Mouse (Mus musculus): ENCODE data around the gene Hist1h2ac. TPM values are rescaled to one million over a fixed set of nuclear protein-coding genes. Genes with fewer than 3 reads are reported as not detected.
"Not testable (repeated sequence)": the region's sequence is repeated elsewhere in the genome, so short reads cannot be mapped to it uniquely, and the experiment has no call there.

Gene Hist1h2ac
- polyA plus RNA-seq, 1 experiment from 2014 or later, result 1.7 TPM

- WGBS, result under 1% methylated on average over 14 of the region's 37 CpGs
- not testable (repeated sequence) for H3K9me3 ChIP-seq (replicated peaks; ENCODE audit: control insufficient read depth, low read length); H3K27me3 ChIP-seq (ENCODE audit: control insufficient read depth, insufficient read depth, low read length); H3K4me1 ChIP-seq (ENCODE audit: control insufficient read depth, insufficient read depth, low read length); H3K36me3 ChIP-seq (ENCODE audit: control insufficient read depth, insufficient read depth, low read length)
- Histone ChIP-seq H3K4me2 (ENCODE audit: low read depth, low read length) (peak overlapping the region; percentile 65), H3K9ac (ENCODE audit: low read length) (peak overlapping the region; percentile 75), H3K27ac (ENCODE audit: low read length) (peak overlapping the region; percentile 99), H3K4me3 (replicated peaks; ENCODE audit: low read length) (peak overlapping the region; percentile 57)
- ATAC-seq (ENCODE audit: insufficient read depth, low FRiP score), result peak; percentile 7; the same call in 1 of the 2 replicates
Observed at GRCm38 (mm10) chr13:23684295-23684945, 672 bp upstream of the Hist1h2ac start.

- H3K4me1 ChIP-seq (ENCODE audit: control insufficient read depth, insufficient read depth, low read length); H3K36me3 ChIP-seq (ENCODE audit: control insufficient read depth, insufficient read depth, low read length); H3K27me3 ChIP-seq (ENCODE audit: control insufficient read depth, insufficient read depth, low read length); H3K9me3 ChIP-seq (replicated peaks; ENCODE audit: control insufficient read depth, low read length): not testable (repeated sequence)
- Histone ChIP-seq H3K27ac (ENCODE audit: low read length) (peak overlapping the region; percentile 94), H3K4me3 (replicated peaks; ENCODE audit: low read length) (peak overlapping the region; percentile 45), H3K9ac (ENCODE audit: low read length) (peak overlapping the region; percentile 67), H3K4me2 (ENCODE audit: low read depth, low read length) (peak overlapping the region; percentile 62)
- peak; percentile 12; the same call in 1 of the 2 replicates for ATAC-seq (ENCODE audit: insufficient read depth, low FRiP score)
- 15% methylated on average over 10 of the region's 30 CpGs for WGBS
Observed at GRCm38 (mm10) chr13:23682947-23683754, 597 bp downstream of the Hist1h2ac start.

GRCm38 (mm10) chr13:23682623-23682946 is 1.2 kb downstream of the Hist1h2ac start:
- peak overlapping the region; percentile 67 for H3K9ac ChIP-seq (ENCODE audit: low read length)
- WGBS, result 27% methylated on average over 1 of the region's 1 CpGs
- no peak for ATAC-seq (ENCODE audit: insufficient read depth, low FRiP score)
- H3K4me1 ChIP-seq (ENCODE audit: control insufficient read depth, insufficient read depth, low read length), result peaks cover 8% of the 10 kb centered on the region
- peak overlapping the region; percentile 62 for H3K4me2 ChIP-seq (ENCODE audit: low read depth, low read length)
- H3K4me3 ChIP-seq (replicated peaks; ENCODE audit: low read length), result peak overlapping the region; percentile 45
- H3K27ac ChIP-seq (ENCODE audit: low read length), result peak overlapping the region; percentile 94
- no peaks in the 10 kb centered on the region for H3K9me3 ChIP-seq (replicated peaks; ENCODE audit: control insufficient read depth, low read length)
- H3K36me3 ChIP-seq (ENCODE audit: control insufficient read depth, insufficient read depth, low read length), result no peaks in the 10 kb centered on the region
- H3K27me3 ChIP-seq (ENCODE audit: control insufficient read depth, insufficient read depth, low read length), result no peaks in the 10 kb centered on the region

GRCm38 (mm10) chr13:23681990-23682582 is 1.7 kb downstream of the Hist1h2ac start:
- H3K4me1 ChIP-seq (ENCODE audit: control insufficient read depth, insufficient read depth, low read length), result peaks cover 7% of the 10 kb centered on the region
- no peak overlapping the region for H3K9ac ChIP-seq (ENCODE audit: low read length)
- no peaks in the 10 kb centered on the region for H3K9me3 ChIP-seq (replicated peaks; ENCODE audit: control insufficient read depth, low read length)
- no peaks in the 10 kb centered on the region for H3K27me3 ChIP-seq (ENCODE audit: control insufficient read depth, insufficient read depth, low read length)
- no peak overlapping the region for H3K27ac ChIP-seq (ENCODE audit: low read length)
- no peak for ATAC-seq (ENCODE audit: insufficient read depth, low FRiP score)
- 70% methylated on average over 6 of the region's 6 CpGs for WGBS
- peak overlapping the region; percentile 62; the same call in 1 of the 2 replicates for H3K4me2 ChIP-seq (ENCODE audit: low read depth, low read length)
- no peaks in the 10 kb centered on the region for H3K36me3 ChIP-seq (ENCODE audit: control insufficient read depth, insufficient read depth, low read length)
- no peak overlapping the region for H3K4me3 ChIP-seq (replicated peaks; ENCODE audit: low read length)

GRCm38 (mm10) chr13:23662536-23662935 is 21.2 kb downstream of the Hist1h2ac start:
- H3K4me2 ChIP-seq (ENCODE audit: low read depth, low read length), result no peak overlapping the region
- no peak for ATAC-seq (ENCODE audit: insufficient read depth, low FRiP score)
- no peak overlapping the region for H3K4me3 ChIP-seq (replicated peaks; ENCODE audit: low read length)
- no peaks in the 10 kb centered on the region for H3K4me1 ChIP-seq (ENCODE audit: control insufficient read depth, insufficient read depth, low read length)
- no peaks in the 10 kb centered on the region for H3K27me3 ChIP-seq (ENCODE audit: control insufficient read depth, insufficient read depth, low read length)
- H3K9ac ChIP-seq (ENCODE audit: low read length), result no peak overlapping the region
- H3K27ac ChIP-seq (ENCODE audit: low read length), result no peak overlapping the region
- H3K9me3 ChIP-seq (replicated peaks; ENCODE audit: control insufficient read depth, low read length), result no peaks in the 10 kb centered on the region
- no peaks in the 10 kb centered on the region for H3K36me3 ChIP-seq (ENCODE audit: control insufficient read depth, insufficient read depth, low read length)
- WGBS, result 70% methylated on average over 3 of the region's 3 CpGs

- H3K4me1 ChIP-seq (ENCODE audit: control insufficient read depth, insufficient read depth, low read length), result no peaks in the 10 kb centered on the region
- no peak for ATAC-seq (ENCODE audit: insufficient read depth, low FRiP score)
- no peaks in the 10 kb centered on the region for H3K36me3 ChIP-seq (ENCODE audit: control insufficient read depth, insufficient read depth, low read length)
- no peaks in the 10 kb centered on the region for H3K9me3 ChIP-seq (replicated peaks; ENCODE audit: control insufficient read depth, low read length)
- no peak overlapping the region for H3K4me3 ChIP-seq (replicated peaks; ENCODE audit: low read length)
- H3K27me3 ChIP-seq (ENCODE audit: control insufficient read depth, insufficient read depth, low read length), result no peaks in the 10 kb centered on the region
- H3K27ac ChIP-seq (ENCODE audit: low read length), result no peak overlapping the region
- WGBS, result 69% methylated on average over 6 of the region's 6 CpGs
- H3K4me2 ChIP-seq (ENCODE audit: low read depth, low read length), result no peak overlapping the region
- H3K9ac ChIP-seq (ENCODE audit: low read length), result no peak overlapping the region
Observed at GRCm38 (mm10) chr13:23659636-23660366, 23.9 kb downstream of the Hist1h2ac start.

Small RNA genes lying within 50 kb of the gene (microRNA-seq; reads per million reads assigned to microRNA genes)
- not detected for gene Gm44350

Other genes starting within 250 kb of the Hist1h2ac start
- 0.21 and 0.22 TPM in 2 replicates for gene Btn1a1, start 218.0 kb downstream of the Hist1h2ac start, polyA plus RNA-seq (2015; fragmentation: Nextera tagmentation; extraction: Ambion mirVana)
- gene Btn2a2, start 195.1 kb downstream of the Hist1h2ac start, polyA plus RNA-seq (2015; fragmentation: Nextera tagmentation; extraction: Ambion mirVana), result 0.14 and 0.28 TPM in 2 replicates
- gene Hist1h4h, start 152.9 kb downstream of the Hist1h2ac start, polyA plus RNA-seq (2015; fragmentation: Nextera tagmentation; extraction: Ambion mirVana), result 5.7 and 6.3 TPM in 2 replicates
- 0.74 and 3.1 TPM in 2 replicates for gene Hist1h2af, start 150.0 kb downstream of the Hist1h2ac start, polyA plus RNA-seq (2015; fragmentation: Nextera tagmentation; extraction: Ambion mirVana)
- gene Hist1h3g, start 148.5 kb downstream of the Hist1h2ac start, polyA plus RNA-seq (2015; fragmentation: Nextera tagmentation; extraction: Ambion mirVana), result 4.7 and 6.1 TPM in 2 replicates
- gene Hist1h2bh, start 140.6 kb downstream of the Hist1h2ac start, polyA plus RNA-seq (2015; fragmentation: Nextera tagmentation; extraction: Ambion mirVana), result 1.1 and 1.4 TPM in 2 replicates
- gene Hist1h3f, start 139.9 kb downstream of the Hist1h2ac start, polyA plus RNA-seq (2015; fragmentation: Nextera tagmentation; extraction: Ambion mirVana), result 0.81 and 0.90 TPM in 2 replicates
- gene Hist1h4f, start 132.3 kb downstream of the Hist1h2ac start, polyA plus RNA-seq (2015; fragmentation: Nextera tagmentation; extraction: Ambion mirVana), result 1.6 TPM in 1 of 2 replicates, not detected in the other
- gene Hist1h1d, start 130.7 kb downstream of the Hist1h2ac start, polyA plus RNA-seq (2015; fragmentation: Nextera tagmentation; extraction: Ambion mirVana), result 0.67 and 0.93 TPM in 2 replicates
- 2.8 and 3.6 TPM in 2 replicates for gene Hist1h3e, start 121.6 kb downstream of the Hist1h2ac start, polyA plus RNA-seq (2015; fragmentation: Nextera tagmentation; extraction: Ambion mirVana)
- gene Hist1h2ae, start 112.7 kb downstream of the Hist1h2ac start, polyA plus RNA-seq (2015; fragmentation: Nextera tagmentation; extraction: Ambion mirVana), result 34.0 and 56.1 TPM in 2 replicates
- gene Hist1h2bg, start 112.6 kb downstream of the Hist1h2ac start, polyA plus RNA-seq (2015; fragmentation: Nextera tagmentation; extraction: Ambion mirVana), result 16.8 and 17.5 TPM in 2 replicates
- 1.7 and 3.0 TPM in 2 replicates for gene Hist1h2bf, start 109.8 kb downstream of the Hist1h2ac start, polyA plus RNA-seq (2015; fragmentation: Nextera tagmentation; extraction: Ambion mirVana)
- 2.5 TPM in 2 replicates for gene Hist1h2ad, start 109.6 kb downstream of the Hist1h2ac start, polyA plus RNA-seq (2015; fragmentation: Nextera tagmentation; extraction: Ambion mirVana)
- gene Hist1h3d, start 108.2 kb downstream of the Hist1h2ac start, polyA plus RNA-seq (2015; fragmentation: Nextera tagmentation; extraction: Ambion mirVana), result 6.3 and 6.5 TPM in 2 replicates
- gene Hist1h4d, start 102.3 kb downstream of the Hist1h2ac start, polyA plus RNA-seq (2015; fragmentation: Nextera tagmentation; extraction: Ambion mirVana), result 60.7 and 86.3 TPM in 2 replicates
- 2.8 and 3.0 TPM in 2 replicates for gene Hist1h2be, start 62.8 kb downstream of the Hist1h2ac start, polyA plus RNA-seq (2015; fragmentation: Nextera tagmentation; extraction: Ambion mirVana)
- gene Hist1h1e, start 61.4 kb downstream of the Hist1h2ac start, polyA plus RNA-seq (2015; fragmentation: Nextera tagmentation; extraction: Ambion mirVana), result 11.3 and 16.6 TPM in 2 replicates
- 101 and 102 TPM in 2 replicates for gene Hist1h2bc, start 251 bp upstream of the Hist1h2ac start, polyA plus RNA-seq (2015; fragmentation: Nextera tagmentation; extraction: Ambion mirVana)
- 0.14 TPM in 1 of 2 replicates, not detected in the other for gene Hist1h1t, start 11.9 kb upstream of the Hist1h2ac start, polyA plus RNA-seq (2015; fragmentation: Nextera tagmentation; extraction: Ambion mirVana)
- 4.5 and 4.8 TPM in 2 replicates for gene Hist1h4c, start 14.5 kb upstream of the Hist1h2ac start, polyA plus RNA-seq (2015; fragmentation: Nextera tagmentation; extraction: Ambion mirVana)
- 8.8 and 9.6 TPM in 2 replicates for gene Hfe, start 26.9 kb upstream of the Hist1h2ac start, polyA plus RNA-seq (2015; fragmentation: Nextera tagmentation; extraction: Ambion mirVana)
- 53.4 and 58.0 TPM in 2 replicates for gene Hist1h1c, start 54.9 kb upstream of the Hist1h2ac start, polyA plus RNA-seq (2015; fragmentation: Nextera tagmentation; extraction: Ambion mirVana)
- gene Hist1h3c, start 61.7 kb upstream of the Hist1h2ac start, polyA plus RNA-seq (2015; fragmentation: Nextera tagmentation; extraction: Ambion mirVana), result 3.1 and 3.7 TPM in 2 replicates
- 1.00 and 2.9 TPM in 2 replicates for gene Hist1h2bb, start 62.8 kb upstream of the Hist1h2ac start, polyA plus RNA-seq (2015; fragmentation: Nextera tagmentation; extraction: Ambion mirVana)
- 16.2 and 26.2 TPM in 2 replicates for gene Hist1h2ab, start 67.2 kb upstream of the Hist1h2ac start, polyA plus RNA-seq (2015; fragmentation: Nextera tagmentation; extraction: Ambion mirVana)
- 7.0 and 7.5 TPM in 2 replicates for gene Hist1h3b, start 68.3 kb upstream of the Hist1h2ac start, polyA plus RNA-seq (2015; fragmentation: Nextera tagmentation; extraction: Ambion mirVana)
- 1.2 and 3.7 TPM in 2 replicates for gene Hist1h4b, start 73.1 kb upstream of the Hist1h2ac start, polyA plus RNA-seq (2015; fragmentation: Nextera tagmentation; extraction: Ambion mirVana)
- 0.28 and 1.5 TPM in 2 replicates for gene Hist1h4a, start 77.3 kb upstream of the Hist1h2ac start, polyA plus RNA-seq (2015; fragmentation: Nextera tagmentation; extraction: Ambion mirVana)
- 2.0 and 3.5 TPM in 2 replicates for gene Hist1h3a, start 78.4 kb upstream of the Hist1h2ac start, polyA plus RNA-seq (2015; fragmentation: Nextera tagmentation; extraction: Ambion mirVana)
- 1.3 TPM in 2 replicates for gene Hist1h1a, start 79.7 kb upstream of the Hist1h2ac start, polyA plus RNA-seq (2015; fragmentation: Nextera tagmentation; extraction: Ambion mirVana)
- gene Trim38, start 86.0 kb upstream of the Hist1h2ac start, polyA plus RNA-seq (2015; fragmentation: Nextera tagmentation; extraction: Ambion mirVana), result not detected in 2 replicates
- 0.06 and 0.11 TPM in 2 replicates for gene Slc17a2, start 123.0 kb upstream of the Hist1h2ac start, polyA plus RNA-seq (2015; fragmentation: Nextera tagmentation; extraction: Ambion mirVana)
- gene Slc17a3, start 155.5 kb upstream of the Hist1h2ac start, polyA plus RNA-seq (2015; fragmentation: Nextera tagmentation; extraction: Ambion mirVana), result 0.27 and 0.41 TPM in 2 replicates
- gene Slc17a1, start 183.8 kb upstream of the Hist1h2ac start, polyA plus RNA-seq (2015; fragmentation: Nextera tagmentation; extraction: Ambion mirVana), result 0.22 TPM in 1 of 2 replicates, not detected in the other
- 2.7 and 3.1 TPM in 2 replicates for gene Slc17a4, start 231.1 kb upstream of the Hist1h2ac start, polyA plus RNA-seq (2015; fragmentation: Nextera tagmentation; extraction: Ambion mirVana)

Data from stomach, embryonic 16.5 days (tissue).